Mouse (Mus musculus) embryonic facial prominence, embryonic 15.5 days (tissue): ENCODE data around the gene Bcar3. TPM values are rescaled to one million over a fixed set of nuclear protein-coding genes. Genes with fewer than 3 reads are reported as not detected.

Source experiments
- ATAC-seq: fragments of 200-750 bp; cut with Nextera tagmentation; 2 replicates; pipeline ENCODE4 v1.8.0; 2017; ENCODE audit warnings: low read depth, moderate TSS enrichment; ENCODE audit not compliant: insufficient number of reproducible peaks, low FRiP score, low TSS enrichment
- H3K27ac ChIP-seq: fragments of 300-500 bp; sonication (generic); replicated peaks from 2 replicates; pipeline ENCODE4 v1.5.1; 2015; ENCODE audit warnings: mild to moderate bottlenecking, inconsistent platforms
- H3K27me3 ChIP-seq: fragments of 300-500 bp; sonication (generic); 2 replicates; pipeline ENCODE4 v1.6.1; 2015; ENCODE audit warnings: inconsistent platforms
- H3K36me3 ChIP-seq: fragments of 300-500 bp; sonication (generic); 2 replicates; pipeline ENCODE4 v1.6.1; 2015; ENCODE audit warnings: mild to moderate bottlenecking, inconsistent platforms
- H3K4me1 ChIP-seq: fragments of 300-500 bp; sonication (generic); 2 replicates; pipeline ENCODE4 v1.6.1; 2015; ENCODE audit warnings: inconsistent platforms
- H3K4me2 ChIP-seq: fragments of 300-500 bp; sonication (generic); replicated peaks from 2 replicates; pipeline ENCODE4 v1.6.1; 2015; ENCODE audit warnings: mild to moderate bottlenecking, inconsistent platforms
- H3K4me3 ChIP-seq: fragments of 300-500 bp; sonication (generic); replicated peaks from 2 replicates; pipeline ENCODE4 v1.5.1; 2015; ENCODE audit warnings: mild to moderate bottlenecking, inconsistent platforms
- H3K9ac ChIP-seq: fragments of 300-500 bp; sonication (generic); 2 replicates; pipeline ENCODE4 v1.6.1; 2015; ENCODE audit warnings: inconsistent platforms
- H3K9me3 ChIP-seq: fragments of 300-500 bp; sonication (generic); replicated peaks from 2 replicates; pipeline ENCODE4 v1.6.1; 2016; ENCODE audit warnings: inconsistent platforms
- WGBS: fragments of 180-500 bp; shearing (Covaris S2); methylation state at CpG from one replicate; pipeline ENCODE4 v1.1.7; 2015; 5-methylcytosine and 5-hydroxymethylcytosine counted together
- polyA plus RNA-seq: library from polyadenylated mRNA; unstranded; fragments of >200 nt; fragmentation: Nextera tagmentation; extraction: Ambion mirVana; gene quantifications from 2 replicates; pipeline ENCODE4 v1.2.1, GENCODE M21; 2015

Gene Bcar3
- polyA plus RNA-seq, 1 experiment from 2014 or later = 12.6 TPM

- H3K9ac ChIP-seq = no peak overlapping the region
- no peaks in the 10 kb centered on the region for H3K36me3 ChIP-seq
- 22% methylated on average over 9 of the region's 9 CpGs for WGBS
- peak; percentile 88 for ATAC-seq
- H3K27ac ChIP-seq = peak overlapping the region; percentile 63
- no peaks in the 10 kb centered on the region for H3K9me3 ChIP-seq
- no peak overlapping the region for H3K4me3 ChIP-seq
- 0 out of 2 replicates have a peak overlapping the region, but pooled peaks have one; percentile 13 for H3K4me2 ChIP-seq
- no peaks in the 10 kb centered on the region for H3K27me3 ChIP-seq
- peaks cover 44% of the 10 kb centered on the region for H3K4me1 ChIP-seq
These were observed 224.3 kb downstream of the Bcar3 start for GRCm38 (mm10) chr3:122518231-122518736.

GRCm38 (mm10) chr3:122519082-122519481 is 225.1 kb downstream of the Bcar3 start:
- Histone ChIP-seq H3K9ac (no peak overlapping the region), H3K9me3 (no peaks in the 10 kb centered on the region), H3K36me3 (no peaks in the 10 kb centered on the region), H3K27ac (no peak overlapping the region), H3K4me1 (peaks cover 44% of the 10 kb centered on the region), H3K4me2 (no peak overlapping the region), H3K27me3 (no peaks in the 10 kb centered on the region), H3K4me3 (no peak overlapping the region)
- no peak for ATAC-seq
- 34% methylated on average over 13 of the region's 13 CpGs for WGBS

GRCm38 (mm10) chr3:122520365-122520764 is 226.4 kb downstream of the Bcar3 start:
- H3K27me3 ChIP-seq = no peaks in the 10 kb centered on the region

DNA sequence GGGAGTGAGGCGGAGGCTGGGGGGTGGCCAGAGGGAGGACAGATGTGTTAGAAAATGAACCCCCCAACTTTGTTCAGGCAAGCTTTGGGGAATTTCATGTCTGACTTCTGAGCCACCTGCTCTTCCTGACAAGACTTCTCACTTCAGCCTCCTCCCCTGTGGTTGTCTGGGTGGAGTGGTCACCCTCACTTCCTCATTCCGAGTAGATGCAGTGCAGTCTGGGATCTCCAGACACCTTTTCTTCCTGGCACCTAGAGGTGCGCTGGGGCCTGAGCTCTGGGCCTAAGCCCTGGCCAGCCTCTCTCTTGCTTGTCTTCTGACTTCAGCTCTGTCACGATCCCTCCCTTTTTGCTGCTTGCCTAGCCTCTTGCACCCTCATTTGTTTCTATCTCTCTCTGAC is 226.9 kb downstream of the Bcar3 start:
- ATAC-seq = no peak
- H3K4me2 ChIP-seq = no peak overlapping the region
- H3K27ac ChIP-seq = no peak overlapping the region
- 80% methylated on average over 4 of the region's 4 CpGs for WGBS
- no peak overlapping the region for H3K4me3 ChIP-seq
- no peaks in the 10 kb centered on the region for H3K9me3 ChIP-seq
- no peaks in the 10 kb centered on the region for H3K27me3 ChIP-seq
- no peak overlapping the region for H3K9ac ChIP-seq
- no peaks in the 10 kb centered on the region; the same call in 1 of the 2 replicates for H3K36me3 ChIP-seq
- peaks cover 36% of the 10 kb centered on the region for H3K4me1 ChIP-seq

More at GRCm38 (mm10) chr3:122520365-122520764, 226.4 kb downstream of the Bcar3 start:
- peaks cover 41% of the 10 kb centered on the region for H3K4me1 ChIP-seq
- no peak for ATAC-seq
- no peak overlapping the region for H3K9ac ChIP-seq
- WGBS = 68% methylated on average over 3 of the region's 3 CpGs
- H3K4me2 ChIP-seq = no peak overlapping the region
- H3K4me3 ChIP-seq = no peak overlapping the region
- no peaks in the 10 kb centered on the region for H3K9me3 ChIP-seq
- no peak overlapping the region for H3K27ac ChIP-seq
- no peaks in the 10 kb centered on the region; the same call in 1 of the 2 replicates for H3K36me3 ChIP-seq

DNA sequence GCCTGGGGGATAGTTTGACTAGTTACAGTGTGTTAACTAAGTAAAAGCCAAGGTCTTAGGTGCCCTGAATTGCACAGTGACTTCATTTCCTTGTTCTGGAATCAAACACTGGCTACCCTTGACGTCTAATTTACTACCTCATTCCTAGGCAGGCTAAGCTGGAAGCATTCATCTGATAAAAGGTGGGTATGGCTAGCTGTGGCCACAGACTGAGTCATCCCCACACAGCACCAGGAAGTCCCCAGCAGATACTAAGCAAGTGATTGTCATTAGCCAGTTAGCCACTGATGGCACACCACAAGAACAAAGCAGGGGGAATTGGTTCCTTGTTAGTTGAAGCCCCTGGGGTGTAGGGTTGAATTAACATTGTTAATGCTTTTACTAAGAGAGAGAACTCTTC is 227.4 kb downstream of the Bcar3 start:
- Histone ChIP-seq H3K9ac (no peak overlapping the region), H3K4me1 (peaks cover 34% of the 10 kb centered on the region), H3K27ac (no peak overlapping the region), H3K36me3 (no peaks in the 10 kb centered on the region; the same call in 1 of the 2 replicates), H3K4me3 (no peak overlapping the region), H3K9me3 (no peaks in the 10 kb centered on the region), H3K27me3 (no peaks in the 10 kb centered on the region), H3K4me2 (no peak overlapping the region)
- ATAC-seq = no peak
- WGBS = 50% methylated on average over 1 of the region's 1 CpGs

DNA sequence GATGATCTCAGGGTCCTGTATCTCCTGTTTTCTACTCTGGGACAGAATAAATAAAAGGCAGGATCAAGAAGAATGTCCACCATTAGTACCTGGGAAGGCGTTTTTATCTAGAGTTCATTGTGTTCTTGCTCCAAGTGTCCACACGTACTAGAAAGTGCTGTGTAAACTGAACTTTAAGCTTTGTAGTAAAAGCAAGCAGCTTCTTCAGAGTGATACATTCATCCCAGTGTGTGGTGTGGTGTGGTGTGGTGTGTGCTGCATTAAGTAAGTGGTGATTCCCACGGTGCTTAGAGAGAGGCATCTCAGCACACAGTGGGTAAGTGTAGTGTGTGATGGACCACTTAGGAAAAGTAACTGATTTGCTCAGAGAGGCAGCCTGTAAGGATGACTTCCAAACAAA is 234.5 kb downstream of the Bcar3 start:
- Histone ChIP-seq H3K27ac (no peak overlapping the region), H3K9me3 (no peaks in the 10 kb centered on the region), H3K9ac (no peak overlapping the region), H3K4me1 (no peaks in the 10 kb centered on the region), H3K4me3 (no peak overlapping the region), H3K27me3 (no peaks in the 10 kb centered on the region), H3K36me3 (peaks cover 7% of the 10 kb centered on the region; the same call in 1 of the 2 replicates), H3K4me2 (no peak overlapping the region)
- no peak for ATAC-seq
- 80% methylated on average over 3 of the region's 3 CpGs for WGBS

DNA sequence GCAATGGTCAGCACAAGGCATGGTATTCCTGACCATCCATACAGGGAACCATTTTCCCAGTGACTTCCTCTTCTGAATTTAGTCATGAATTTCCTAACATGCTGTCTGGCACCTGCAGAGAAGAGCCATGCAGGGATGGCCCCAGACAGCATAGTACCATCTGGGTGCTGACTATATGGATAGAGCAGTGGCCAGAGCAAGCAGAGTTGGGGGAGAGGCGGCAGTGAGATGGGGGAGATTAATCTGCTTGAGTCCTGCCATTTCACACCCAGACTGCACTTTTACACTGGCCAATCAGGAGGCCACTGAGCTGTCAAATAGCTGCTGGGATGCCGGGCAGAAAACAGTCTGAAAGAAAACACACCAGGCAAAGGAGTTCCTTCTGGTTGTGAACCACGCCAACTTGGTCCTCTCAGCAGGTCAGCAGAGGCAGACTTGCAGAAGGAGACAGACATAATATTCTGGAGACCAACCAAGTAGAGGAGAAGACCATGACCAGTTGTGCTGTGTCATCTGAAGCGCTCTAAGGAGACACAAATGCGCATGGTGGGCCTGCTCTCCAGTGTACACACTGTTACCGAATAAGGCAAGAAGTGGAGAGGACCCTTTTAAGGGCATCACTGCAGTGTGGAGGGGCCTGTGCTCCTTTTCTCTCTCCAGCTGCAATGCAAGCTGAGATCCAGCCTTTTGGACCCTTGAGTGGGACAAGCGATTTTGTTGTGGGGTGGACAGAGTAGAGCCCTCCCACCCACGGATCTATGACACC is 242.2 kb downstream of the Bcar3 start:
- peaks cover 35% of the 10 kb centered on the region for H3K36me3 ChIP-seq
- no peaks in the 10 kb centered on the region for H3K27me3 ChIP-seq
- no peak overlapping the region for H3K27ac ChIP-seq
- WGBS = 90% methylated on average over 8 of the region's 8 CpGs
- H3K4me1 ChIP-seq = no peaks in the 10 kb centered on the region
- H3K9me3 ChIP-seq = no peaks in the 10 kb centered on the region
- ATAC-seq = no peak
- H3K4me3 ChIP-seq = no peak overlapping the region
- no peak overlapping the region for H3K9ac ChIP-seq
- no peak overlapping the region for H3K4me2 ChIP-seq

DNA sequence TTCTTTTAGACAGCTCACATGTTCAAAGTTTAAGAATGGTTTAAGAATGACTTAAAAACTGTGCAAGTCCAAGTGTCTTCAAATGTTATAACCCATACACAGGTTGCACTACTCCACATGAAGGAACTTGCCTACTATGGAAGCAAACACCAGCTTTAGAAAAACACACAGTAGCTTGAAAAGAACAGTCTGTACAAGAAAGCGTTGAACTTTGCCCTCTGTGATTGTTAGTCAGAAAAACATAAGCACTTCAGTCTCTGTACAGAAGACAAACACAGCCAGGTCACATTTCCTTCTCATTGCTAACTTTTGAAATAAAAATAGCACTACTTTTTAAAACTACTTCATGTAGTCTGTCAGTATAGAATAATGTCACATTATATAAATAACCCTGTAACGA is 244.9 kb downstream of the Bcar3 start:
- Histone ChIP-seq H3K4me2 (no peak overlapping the region), H3K4me1 (no peaks in the 10 kb centered on the region), H3K9me3 (no peaks in the 10 kb centered on the region), H3K36me3 (peaks cover 42% of the 10 kb centered on the region), H3K4me3 (no peak overlapping the region), H3K27me3 (no peaks in the 10 kb centered on the region), H3K27ac (no peak overlapping the region), H3K9ac (no peak overlapping the region)
- WGBS = 86% methylated on average over 2 of the region's 2 CpGs
- ATAC-seq = no peak

DNA sequence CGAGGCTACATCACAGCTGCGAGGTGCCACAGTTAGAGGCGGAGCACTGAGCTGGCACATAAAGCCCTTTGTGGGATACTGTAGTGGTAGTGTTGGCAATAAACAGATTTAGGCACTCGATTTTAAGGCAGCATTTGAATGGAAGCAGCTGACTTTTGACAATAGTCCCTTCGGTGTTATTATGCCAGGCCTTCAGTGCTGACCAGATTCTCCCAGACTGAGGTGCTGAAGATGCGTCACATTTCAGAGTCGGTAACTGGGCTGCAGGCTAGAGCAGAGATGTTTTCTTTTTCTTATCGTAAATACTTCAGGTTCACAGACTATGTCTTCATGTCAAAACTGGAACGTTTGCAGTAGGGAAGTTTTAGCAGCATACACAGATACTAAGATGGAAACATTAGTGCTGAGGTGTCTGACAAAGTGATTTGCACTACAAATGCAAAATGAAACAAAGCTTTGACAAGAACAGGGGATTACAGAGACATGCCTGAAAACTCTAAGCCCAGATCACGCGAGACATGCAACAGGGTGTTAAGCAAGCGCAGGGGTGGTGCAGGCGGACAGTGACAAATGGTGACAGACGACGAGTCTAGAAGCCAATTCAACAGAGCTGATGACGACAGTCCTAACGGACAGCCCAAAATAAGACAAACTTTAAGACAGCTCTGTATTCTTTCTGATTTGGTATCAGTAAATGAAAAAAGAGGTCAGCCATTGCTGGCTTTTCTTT is 246.2 kb downstream of the Bcar3 start:
- Histone ChIP-seq H3K4me1 (no peaks in the 10 kb centered on the region), H3K27me3 (no peaks in the 10 kb centered on the region), H3K9me3 (no peaks in the 10 kb centered on the region), H3K36me3 (peaks cover 53% of the 10 kb centered on the region), H3K27ac (no peak overlapping the region), H3K4me3 (no peak overlapping the region), H3K4me2 (no peak overlapping the region), H3K9ac (no peak overlapping the region)
- no peak for ATAC-seq
- 84% methylated on average over 17 of the region's 17 CpGs for WGBS

DNA sequence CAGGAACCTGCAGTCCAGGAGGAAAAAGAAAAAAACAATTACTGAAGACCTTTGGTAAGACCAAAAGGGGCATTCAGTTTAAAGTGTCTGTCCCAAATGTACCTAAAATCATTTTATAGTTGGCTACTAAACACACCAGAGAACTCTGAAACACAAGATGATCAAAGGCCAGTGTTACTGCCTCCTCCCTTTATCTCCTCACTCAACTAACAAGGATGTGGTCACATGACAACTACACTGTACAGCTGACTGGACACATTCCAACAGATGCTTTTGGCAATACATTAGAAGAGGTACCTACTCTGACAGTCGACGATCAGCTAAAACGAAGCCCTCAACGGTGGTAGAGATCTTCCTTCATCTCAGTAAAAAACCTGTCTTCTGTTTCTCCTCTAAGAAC is 247.0 kb downstream of the Bcar3 start:
- Histone ChIP-seq H3K27ac (no peak overlapping the region), H3K9ac (no peak overlapping the region), H3K4me1 (no peaks in the 10 kb centered on the region), H3K4me3 (no peak overlapping the region), H3K4me2 (no peak overlapping the region), H3K9me3 (no peaks in the 10 kb centered on the region), H3K36me3 (peaks cover 53% of the 10 kb centered on the region), H3K27me3 (no peaks in the 10 kb centered on the region)
- WGBS = 79% methylated on average over 4 of the region's 4 CpGs
- ATAC-seq = no peak

- no peaks in the 10 kb centered on the region for H3K9me3 ChIP-seq
- H3K27me3 ChIP-seq = no peaks in the 10 kb centered on the region
- H3K4me2 ChIP-seq = no peak overlapping the region
- WGBS = 80% methylated on average over 2 of the region's 2 CpGs
- H3K36me3 ChIP-seq = peaks cover 35% of the 10 kb centered on the region
- no peak overlapping the region for H3K9ac ChIP-seq
- no peaks in the 10 kb centered on the region for H3K4me1 ChIP-seq
- ATAC-seq = no peak
- no peak overlapping the region for H3K27ac ChIP-seq
- no peak overlapping the region for H3K4me3 ChIP-seq
These were observed 251.4 kb downstream of the Bcar3 start for GRCm38 (mm10) chr3:122545346-122545745.
